Mouse (Mus musculus) limb, embryonic 10.5 days (tissue): ENCODE measurements at regions not wholly inside any gene's neighbourhood (a gene's known extent, or its start where the extent isn't known, plus 50 kb on each side); places are given as distances from the start of the nearest gene placed in this dataset.
A peak's percentile ranks its signal among the peaks of the same experiment; 100 is the strongest.

Experiments used
- DNase-seq: peaks from one replicate; pipeline ENCODE4 v3.0.0-alpha.2; 2017; ENCODE audit warnings: low spot score
- H3K27ac ChIP-seq: fragments of 300-500 bp; sonication (generic); 2 replicates; pipeline ENCODE4 v1.5.1; 2016; ENCODE audit warnings: mild to moderate bottlenecking
- H3K27me3 ChIP-seq: fragments of 300-500 bp; sonication (generic); 2 replicates; pipeline ENCODE4 v1.6.1; 2016; ENCODE audit warnings: low read depth, mild to moderate bottlenecking; ENCODE audit not compliant: poor library complexity, severe bottlenecking
- H3K36me3 ChIP-seq: fragments of 300-500 bp; sonication (generic); 2 replicates; pipeline ENCODE4 v1.6.1; 2016; ENCODE audit warnings: mild to moderate bottlenecking, moderate library complexity
- H3K4me1 ChIP-seq: fragments of 300-500 bp; sonication (generic); 2 replicates; pipeline ENCODE4 v1.6.1; 2016
- H3K4me3 ChIP-seq: fragments of 300-500 bp; sonication (generic); 2 replicates; pipeline ENCODE4 v1.5.1; 2016; ENCODE audit warnings: mild to moderate bottlenecking, moderate library complexity
- H3K9me3 ChIP-seq: fragments of 300-500 bp; sonication (generic); replicated peaks from 2 replicates; pipeline ENCODE4 v1.6.1; 2016; ENCODE audit warnings: mild to moderate bottlenecking
- WGBS: fragments of 180-500 bp; shearing (Covaris S2); methylation state at CpG from one replicate; pipeline ENCODE4 v1.1.7; 2016; 5-methylcytosine and 5-hydroxymethylcytosine counted together

GRCm38 (mm10) chr14:25340845-25341244 lies 118.1 kb upstream of the Zmiz1 start:
- Histone ChIP-seq H3K9me3 (no peaks in the 10 kb centered on the region), H3K4me3 (no peak overlapping the region), H3K4me1 (peaks cover 79% of the 10 kb centered on the region), H3K27ac (peak overlapping the region; percentile 39; the same call in 1 of the 2 replicates), H3K27me3 (no peaks in the 10 kb centered on the region), H3K36me3 (no peaks in the 10 kb centered on the region)
- no peak for DNase-seq
- 86% methylated on average over 9 of the region's 9 CpGs for WGBS

- H3K4me3 ChIP-seq = no peak overlapping the region
- no peaks in the 10 kb centered on the region for H3K36me3 ChIP-seq
- 65% methylated on average over 9 of the region's 9 CpGs for WGBS
- H3K27me3 ChIP-seq = no peaks in the 10 kb centered on the region
- no peaks in the 10 kb centered on the region for H3K9me3 ChIP-seq
- H3K4me1 ChIP-seq = peaks cover 90% of the 10 kb centered on the region
- peak overlapping the region; percentile 39 for H3K27ac ChIP-seq
- DNase-seq = no peak
Observed at GRCm38 (mm10) chr14:25341848-25342427, 117.0 kb upstream of the Zmiz1 start.

GRCm38 (mm10) chr14:25342865-25343565 lies 116.0 kb upstream of the Zmiz1 start:
- H3K4me1 ChIP-seq = peaks cover 82% of the 10 kb centered on the region
- peak overlapping the region; percentile 75 for H3K27ac ChIP-seq
- no peak for DNase-seq
- no peaks in the 10 kb centered on the region for H3K36me3 ChIP-seq
- WGBS = 47% methylated on average over 4 of the region's 4 CpGs
- no peaks in the 10 kb centered on the region for H3K9me3 ChIP-seq
- no peak overlapping the region for H3K4me3 ChIP-seq
- H3K27me3 ChIP-seq = no peaks in the 10 kb centered on the region

- WGBS = 48% methylated on average over 2 of the region's 2 CpGs
- DNase-seq = no peak
Observed at GRCm38 (mm10) chr14:25345995-25346394, 113.0 kb upstream of the Zmiz1 start.

GRCm38 (mm10) chr14:25346813-25347610 lies 112.0 kb upstream of the Zmiz1 start:
- H3K27me3 ChIP-seq = no peaks in the 10 kb centered on the region
- DNase-seq = no peak
- no peak overlapping the region for H3K4me3 ChIP-seq
- no peaks in the 10 kb centered on the region for H3K36me3 ChIP-seq
- peaks cover 63% of the 10 kb centered on the region for H3K4me1 ChIP-seq
- 77% methylated on average over 7 of the region's 7 CpGs for WGBS
- peak overlapping the region; percentile 44; the same call in 1 of the 2 replicates for H3K27ac ChIP-seq
- no peaks in the 10 kb centered on the region for H3K9me3 ChIP-seq

More at GRCm38 (mm10) chr14:25345995-25346394, 113.0 kb upstream of the Zmiz1 start:
- no peaks in the 10 kb centered on the region for H3K9me3 ChIP-seq
- peaks cover 71% of the 10 kb centered on the region for H3K4me1 ChIP-seq
- no peak overlapping the region for H3K27ac ChIP-seq
- no peak overlapping the region for H3K4me3 ChIP-seq
- no peaks in the 10 kb centered on the region for H3K36me3 ChIP-seq
- no peaks in the 10 kb centered on the region for H3K27me3 ChIP-seq

GRCm38 (mm10) chr14:25350282-25350964 lies 108.6 kb upstream of the Zmiz1 start:
- 42% methylated on average over 9 of the region's 9 CpGs for WGBS
- Histone ChIP-seq H3K27me3 (no peaks in the 10 kb centered on the region), H3K4me3 (no peak overlapping the region), H3K9me3 (no peaks in the 10 kb centered on the region), H3K36me3 (no peaks in the 10 kb centered on the region), H3K27ac (peak overlapping the region; percentile 69), H3K4me1 (peaks cover 40% of the 10 kb centered on the region)
- no peak for DNase-seq

- Histone ChIP-seq H3K27me3 (no peaks in the 10 kb centered on the region), H3K4me3 (no peak overlapping the region), H3K9me3 (no peaks in the 10 kb centered on the region), H3K36me3 (no peaks in the 10 kb centered on the region), H3K27ac (peak overlapping the region; percentile 31; the same call in 1 of the 2 replicates), H3K4me1 (peaks cover 25% of the 10 kb centered on the region)
- DNase-seq = no peak
- 79% methylated on average over 8 of the region's 8 CpGs for WGBS
Observed at GRCm38 (mm10) chr14:25353804-25354203, 105.2 kb upstream of the Zmiz1 start.

- Histone ChIP-seq H3K4me3 (no peak overlapping the region), H3K36me3 (no peaks in the 10 kb centered on the region), H3K27ac (peak overlapping the region; percentile 31; the same call in 1 of the 2 replicates), H3K9me3 (no peaks in the 10 kb centered on the region), H3K4me1 (peaks cover 25% of the 10 kb centered on the region), H3K27me3 (no peaks in the 10 kb centered on the region)
- no peak for DNase-seq
- WGBS = 91% methylated on average over 7 of the region's 7 CpGs
Observed at GRCm38 (mm10) chr14:25354288-25354850, 104.6 kb upstream of the Zmiz1 start.

- Histone ChIP-seq H3K9me3 (no peaks in the 10 kb centered on the region), H3K4me3 (no peak overlapping the region), H3K4me1 (peaks cover 13% of the 10 kb centered on the region), H3K27ac (peak overlapping the region; percentile 11; the same call in 1 of the 2 replicates), H3K27me3 (no peaks in the 10 kb centered on the region), H3K36me3 (no peaks in the 10 kb centered on the region)
- no peak for DNase-seq
- WGBS = 75% methylated on average over 9 of the region's 9 CpGs
Observed at GRCm38 (mm10) chr14:25357805-25358204, 101.2 kb upstream of the Zmiz1 start.

GRCm38 (mm10) chr14:25359824-25360294 lies 99.1 kb upstream of the Zmiz1 start:
- no peaks in the 10 kb centered on the region for H3K9me3 ChIP-seq
- H3K27me3 ChIP-seq = no peaks in the 10 kb centered on the region
- H3K27ac ChIP-seq = no peak overlapping the region
- H3K4me1 ChIP-seq = peaks cover 8% of the 10 kb centered on the region; the same call in 1 of the 2 replicates
- no peak for DNase-seq
- no peak overlapping the region for H3K4me3 ChIP-seq
- H3K36me3 ChIP-seq = no peaks in the 10 kb centered on the region
- WGBS = 84% methylated on average over 3 of the region's 3 CpGs

GRCm38 (mm10) chr14:25360726-25361125 lies 98.3 kb upstream of the Zmiz1 start:
- Histone ChIP-seq H3K36me3 (no peaks in the 10 kb centered on the region), H3K9me3 (no peaks in the 10 kb centered on the region), H3K4me1 (peaks cover 8% of the 10 kb centered on the region; the same call in 1 of the 2 replicates), H3K27me3 (no peaks in the 10 kb centered on the region), H3K27ac (no peak overlapping the region), H3K4me3 (no peak overlapping the region)
- no peak for DNase-seq
- WGBS = 91% methylated on average over 9 of the region's 9 CpGs

- Histone ChIP-seq H3K27me3 (no peaks in the 10 kb centered on the region), H3K36me3 (no peaks in the 10 kb centered on the region), H3K9me3 (no peaks in the 10 kb centered on the region), H3K4me1 (peaks cover 8% of the 10 kb centered on the region; the same call in 1 of the 2 replicates), H3K27ac (no peak overlapping the region), H3K4me3 (no peak overlapping the region)
- DNase-seq = no peak
- WGBS = 91% methylated on average over 3 of the region's 3 CpGs
Observed at GRCm38 (mm10) chr14:25361129-25361528, 97.9 kb upstream of the Zmiz1 start.
